Mouse (Mus musculus): ENCODE measurements around the gene Npw. TPM values are rescaled to one million over a fixed set of nuclear protein-coding genes. Genes with fewer than 3 reads are reported as not detected.
"Not testable (repeated sequence)": the region's sequence is repeated elsewhere in the genome, so short reads cannot be mapped to it uniquely, and the experiment has no call there.

The Npw gene
- total RNA-seq, 4 experiments from 2014 or later = 1.1 to 2.6 (median 2.5) TPM; not detected in 1

GRCm38 (mm10) chr17:24672141-24672540 is 13.9 kb upstream of the Npw start:
- DNase-seq (ENCODE audit: low spot score in 2 of 2) = no peak

GRCm38 (mm10) chr17:24671346-24671745 is 13.1 kb upstream of the Npw start:
- DNase-seq (ENCODE audit: low spot score in 2 of 2) = no peak

GRCm38 (mm10) chr17:24670246-24670844 is 12.1 kb upstream of the Npw start:
- DNase-seq (ENCODE audit: low spot score in 2 of 2) = no peak

- peak; percentile 84 to 92 for DNase-seq (ENCODE audit: low spot score in 2 of 2)
These were observed 11.4 kb upstream of the Npw start, which contains the start of gene Zfp598 for GRCm38 (mm10) chr17:24669545-24670245. Zfp598 (plus strand) TSS chr17:24669687.

- DNase-seq (ENCODE audit: low spot score in 2 of 2) = not testable (repeated sequence)
These were observed 10.9 kb upstream of the Npw start for GRCm38 (mm10) chr17:24669214-24669544.

- DNase-seq (ENCODE audit: low spot score in 2 of 2) = peak in 1 of 2 experiments; percentile 43
These were observed 9.2 kb upstream of the Npw start for GRCm38 (mm10) chr17:24667416-24667815.

- DNase-seq (ENCODE audit: low spot score in 2 of 2) = not testable (repeated sequence)
These were observed 8.8 kb upstream of the Npw start for GRCm38 (mm10) chr17:24667011-24667410.

- DNase-seq (ENCODE audit: low spot score in 2 of 2) = no peak
These were observed 3.3 kb downstream of the Npw start for GRCm38 (mm10) chr17:24654969-24655368.

- peak in 1 of 2 experiments; percentile 55 for DNase-seq (ENCODE audit: low spot score in 2 of 2)
These were observed 4.1 kb downstream of the Npw start for GRCm38 (mm10) chr17:24653967-24654710.

- no peak for DNase-seq (ENCODE audit: low spot score in 2 of 2)
These were observed 6.4 kb downstream of the Npw start for GRCm38 (mm10) chr17:24651835-24652234.

- DNase-seq (ENCODE audit: low spot score in 2 of 2) = no peak
These were observed 7.5 kb downstream of the Npw start for GRCm38 (mm10) chr17:24650766-24651165.

- DNase-seq (ENCODE audit: low spot score in 2 of 2) = no peak
These were observed 8.1 kb downstream of the Npw start, which contains the start of gene Slc9a3r2 for GRCm38 (mm10) chr17:24650070-24650616. Slc9a3r2 (minus strand) TSS chr17:24650327.

- DNase-seq (ENCODE audit: low spot score in 2 of 2) = no peak
These were observed 8.6 kb downstream of the Npw start for GRCm38 (mm10) chr17:24649581-24650069.

GRCm38 (mm10) chr17:24648731-24649377 is 9.4 kb downstream of the Npw start:
- DNase-seq (ENCODE audit: low spot score in 2 of 2) = no peak

- no peak for DNase-seq (ENCODE audit: low spot score in 2 of 2)
These were observed 10.8 kb downstream of the Npw start for GRCm38 (mm10) chr17:24647493-24647892.

GRCm38 (mm10) chr17:24646381-24646780 is 11.9 kb downstream of the Npw start:
- no peak for DNase-seq (ENCODE audit: low spot score in 2 of 2)

- no peak for DNase-seq (ENCODE audit: low spot score in 2 of 2)
These were observed 12.3 kb downstream of the Npw start for GRCm38 (mm10) chr17:24645916-24646315.

- DNase-seq (ENCODE audit: low spot score in 2 of 2) = no peak
These were observed 13.2 kb downstream of the Npw start for GRCm38 (mm10) chr17:24644875-24645721.

- no peak for DNase-seq (ENCODE audit: low spot score in 2 of 2)
These were observed 14.1 kb downstream of the Npw start for GRCm38 (mm10) chr17:24644030-24644715.

Measured in layer of hippocampus, adult 8-10 months (tissue).